26 mouse cellular contexts compared by ENCODE assay signal in genomic region chr5:113980511-113980910, GRCm38 (mm10). TPM values are rescaled to one million over a fixed set of nuclear protein-coding genes. Genes with fewer than 3 reads are reported as not detected.
DNase-seq lines count a peak whose midpoint lies in the region; ATAC-seq lines count a peak whose summit lies in the region.
"Had no signal": no experiment of that assay in that cellular context is flagged by ENCODE, and none has a peak within 500 bp of the region (broad histone marks: within the 10 kb centered on the region; RNA-seq: fewer than 3 reads in every experiment).

No protein-coding gene starts in this region.

- no peak for ATAC-seq in limb, embryonic 13.5 days (ENCODE audit: low FRiP score, low read depth)
- peak; percentile 20; the same call in 1 of the 2 replicates for ATAC-seq in liver, embryonic 16.5 days (ENCODE audit: low read depth)
- no peak for ATAC-seq in hindbrain, embryonic 13.5 days (ENCODE audit: low FRiP score)
- ATAC-seq: hindbrain, embryonic 16.5 days; intestine, embryonic 16.5 days had no signal

- 0 out of 2 replicates have a peak overlapping the region, but pooled peaks have one; percentile 6 for H3K27ac ChIP-seq in limb, embryonic 13.5 days
- no peak overlapping the region for H3K27ac ChIP-seq in limb, embryonic 10.5 days
- H3K27ac ChIP-seq in liver, embryonic 16.5 days (ENCODE audit: low read length): peak overlapping the region; percentile 88
- H3K27ac ChIP-seq in hindbrain, embryonic 13.5 days: no peak overlapping the region
- H3K27ac ChIP-seq: embryonic facial prominence, embryonic 15.5 days; midbrain, embryonic 12.5 days had no signal

- H3K9me3 ChIP-seq in limb, embryonic 13.5 days: no peaks in the 10 kb centered on the region
- H3K9me3 ChIP-seq in limb, embryonic 10.5 days (replicated peaks): no peaks in the 10 kb centered on the region
- H3K9me3 ChIP-seq in liver, embryonic 16.5 days (replicated peaks; ENCODE audit: control insufficient read depth, low read length): no peaks in the 10 kb centered on the region
- H3K9me3 ChIP-seq in hindbrain, embryonic 13.5 days: no peaks in the 10 kb centered on the region
- H3K9me3 ChIP-seq: embryonic facial prominence, embryonic 15.5 days; midbrain, embryonic 12.5 days had no signal

- no peak overlapping the region for H3K4me3 ChIP-seq in limb, embryonic 13.5 days
- no peak overlapping the region for H3K4me3 ChIP-seq in limb, embryonic 10.5 days
- H3K4me3 ChIP-seq in liver, embryonic 16.5 days (ENCODE audit: low read depth, low read length): peak overlapping the region; percentile 35
- no peak overlapping the region for H3K4me3 ChIP-seq in hindbrain, embryonic 13.5 days
- H3K4me3 ChIP-seq: embryonic facial prominence, embryonic 15.5 days; midbrain, embryonic 12.5 days had no signal

- no peak overlapping the region for H3K9ac ChIP-seq in limb, embryonic 13.5 days
- peak overlapping the region; percentile 53 for H3K9ac ChIP-seq in liver, embryonic 16.5 days (ENCODE audit: low read depth, low read length)
- no peak overlapping the region for H3K9ac ChIP-seq in hindbrain, embryonic 13.5 days
- H3K9ac ChIP-seq: embryonic facial prominence, embryonic 15.5 days; midbrain, embryonic 12.5 days had no signal

- H3K4me1 ChIP-seq in limb, embryonic 13.5 days: peaks cover 20% of the 10 kb centered on the region
- H3K4me1 ChIP-seq in limb, embryonic 10.5 days: peaks cover 27% of the 10 kb centered on the region
- H3K4me1 ChIP-seq in liver, embryonic 16.5 days (ENCODE audit: control insufficient read depth, low read depth, low read length): peaks cover 93% of the 10 kb centered on the region
- peaks cover 18% of the 10 kb centered on the region for H3K4me1 ChIP-seq in hindbrain, embryonic 13.5 days (replicated peaks)

- no peak overlapping the region for H3K4me2 ChIP-seq in limb, embryonic 13.5 days (replicated peaks)
- peak overlapping the region; percentile 55 for H3K4me2 ChIP-seq in liver, embryonic 16.5 days (ENCODE audit: low read depth, low read length)
- H3K4me2 ChIP-seq in hindbrain, embryonic 13.5 days: no peak overlapping the region
- H3K4me2 ChIP-seq: embryonic facial prominence, embryonic 15.5 days; midbrain, embryonic 12.5 days had no signal

- H3K36me3 ChIP-seq in limb, embryonic 13.5 days: peaks cover 35% of the 10 kb centered on the region
- H3K36me3 ChIP-seq in limb, embryonic 10.5 days: peaks cover 52% of the 10 kb centered on the region
- H3K36me3 ChIP-seq in liver, embryonic 16.5 days (ENCODE audit: control insufficient read depth, insufficient read depth): peaks cover 3% of the 10 kb centered on the region
- peaks cover 28% of the 10 kb centered on the region for H3K36me3 ChIP-seq in hindbrain, embryonic 13.5 days

- no peaks in the 10 kb centered on the region for H3K27me3 ChIP-seq in limb, embryonic 13.5 days
- H3K27me3 ChIP-seq in limb, embryonic 10.5 days (ENCODE audit: low read depth, poor library complexity, severe bottlenecking): no peaks in the 10 kb centered on the region
- no peaks in the 10 kb centered on the region for H3K27me3 ChIP-seq in liver, embryonic 16.5 days (ENCODE audit: control insufficient read depth, insufficient read depth, low read depth, low read length)
- no peaks in the 10 kb centered on the region for H3K27me3 ChIP-seq in hindbrain, embryonic 13.5 days
- H3K27me3 ChIP-seq: embryonic facial prominence, embryonic 15.5 days; midbrain, embryonic 12.5 days had no signal

- 73% methylated on average over 1 of the region's 1 CpGs for WGBS in limb, embryonic 13.5 days
- WGBS in limb, embryonic 10.5 days: 86% methylated on average over 1 of the region's 1 CpGs
- 23% methylated on average over 1 of the region's 1 CpGs for WGBS in liver, embryonic 16.5 days (ENCODE audit: insufficient replicate concordance)
- 90% methylated on average over 1 of the region's 1 CpGs for WGBS in hindbrain, embryonic 13.5 days

- no peak for DNase-seq in limb, embryonic 10.5 days (ENCODE audit: low spot score)
- peak; percentile 38 for DNase-seq in liver
- no peak for DNase-seq in right cerebral cortex, adult 18-20 months
- DNase-seq in right cerebral cortex, adult 2 months (ENCODE audit: low spot score in 2 of 2): no peak
- DNase-seq: adrenal gland, postnatal 14 days; cerebellum, adult 11 months; cerebellum, adult 9-11 months; gastrocnemius, postnatal 36 days; kidney, adult 9 months; kidney, postnatal 14 days; left cerebral cortex, postnatal 4 days; lung, adult 18-20 months; lung, postnatal 10 days; retina, postnatal 1 day; thymus, adult 18-20 months; thymus, postnatal 4 days had no signal

RNA-seq across cellular contexts. Expression of gene Ssh1, which starts 13.2 kb away (rescaled TPM):
- 15.9 and 18.7 TPM in 2 replicates for polyA plus RNA-seq in limb, embryonic 13.5 days (2015; fragmentation: Nextera tagmentation; extraction: Ambion mirVana)
- polyA plus RNA-seq in limb, embryonic 10.5 days (2016; fragmentation: Nextera tagmentation; extraction: Ambion mirVana): 13.6 and 16.4 TPM in 2 replicates
- 6.1 and 6.8 TPM in 2 replicates for polyA plus RNA-seq in liver, embryonic 16.5 days (2015; fragmentation: Nextera tagmentation; extraction: Ambion mirVana)
- 15.0 and 18.7 TPM in 2 replicates for polyA plus RNA-seq in hindbrain, embryonic 13.5 days (2015; fragmentation: Nextera tagmentation; extraction: Ambion mirVana)

RNA-seq across cellular contexts. Expression of gene Dao, which starts 23.0 kb away (rescaled TPM):
- not detected in 2 replicates for polyA plus RNA-seq in limb, embryonic 13.5 days (2015; fragmentation: Nextera tagmentation; extraction: Ambion mirVana)
- polyA plus RNA-seq in limb, embryonic 10.5 days (2016; fragmentation: Nextera tagmentation; extraction: Ambion mirVana): not detected in 2 replicates
- 0.21 TPM in 1 of 2 replicates, not detected in the other for polyA plus RNA-seq in liver, embryonic 16.5 days (2015; fragmentation: Nextera tagmentation; extraction: Ambion mirVana)
- polyA plus RNA-seq in hindbrain, embryonic 13.5 days (2015; fragmentation: Nextera tagmentation; extraction: Ambion mirVana): not detected in 2 replicates
- polyA plus RNA-seq: embryonic facial prominence, embryonic 15.5 days; forebrain, embryonic 11.5 days; heart, postnatal 0 days; hindbrain, embryonic 16.5 days; midbrain, embryonic 12.5 days; neural tube, embryonic 11.5 days had no signal

Comparison
In these comparisons a context has a peak if more than half of its experiments do, and no peak if none do; other contexts are left out.
1. H3K27ac ChIP-seq: peak in limb, embryonic 13.5 days (single experiment) and liver, embryonic 16.5 days (single experiment); none in limb, embryonic 10.5 days (single experiment) and hindbrain, embryonic 13.5 days (single experiment).